Mouse (Mus musculus): ENCODE measurements around the gene Lamp2.

GRCm38 (mm10) chrX:38422396-38422795, 33.9 kb downstream of the Lamp2 start:
- TF ChIP-seq CTCF (IDR thresholded peaks at IDR 0.05; ENCODE audit: borderline replicate concordance, extremely low read depth, insufficient read depth, insufficient read length): no peak
- TF ChIP-seq POLR2A (IDR thresholded peaks at IDR 0.05; ENCODE audit: borderline replicate concordance, extremely low read depth, insufficient read depth, insufficient read length, poor library complexity, severe bottlenecking): no peak

Data from brain, embryonic 14.5 days (tissue).